Mouse (Mus musculus) MEL (cell line): Measurements from ENCODE around the gene Mrtfb. TPM values are rescaled to one million over a fixed set of nuclear protein-coding genes. Genes with fewer than 3 reads are reported as not detected.
A peak's percentile ranks its signal among the peaks of the same experiment; 100 is the strongest.

Experiments
- DNase-seq: peaks from one replicate; pipeline ENCODE4 v3.0.0; 2011; ENCODE audit warnings: low read depth, low spot score
- H3K27ac ChIP-seq: 2 replicates; pipeline ENCODE4 v1.5.1; 2012; ENCODE audit warnings: low read depth, mild to moderate bottlenecking, control low read depth, low read length, moderate library complexity; ENCODE audit not compliant: control insufficient read depth
- H3K27me3 ChIP-seq, 2 experiments: fragments of 150-350 bp in 1 of 2; sonication (generic) in 1 of 2; 2 replicates each; pipeline ENCODE4 v1.6.1; 2012; ENCODE audit warnings: low read length in 2 of 2, mild to moderate bottlenecking in 2 of 2, improper control_type of control experiment in 1 of 2, moderate library complexity in 1 of 2; ENCODE audit not compliant: insufficient read depth in 2 of 2, control insufficient read depth in 1 of 2
- H3K36me3 ChIP-seq, 2 experiments: 2 replicates each; pipeline ENCODE4 v1.6.1; 2012 to 2014; ENCODE audit warnings: low read length in 2 of 2, improper control_type of control experiment in 1 of 2, inconsistent platforms in 1 of 2, mild to moderate bottlenecking in 1 of 2; ENCODE audit not compliant: insufficient read depth in 2 of 2, control insufficient read depth in 1 of 2
- H3K4me1 ChIP-seq, 2 experiments: fragments of 150-350 bp in 1 of 2; sonication (generic) in 1 of 2; 2 replicates each; pipeline ENCODE4 v1.6.1; 2012; ENCODE audit warnings: low read length in 2 of 2, improper control_type of control experiment in 1 of 2, mild to moderate bottlenecking in 1 of 2; ENCODE audit not compliant: insufficient read depth in 2 of 2, control insufficient read depth in 1 of 2
- H3K4me3 ChIP-seq, 2 experiments: fragments of 150-350 bp in 1 of 2; sonication (generic) in 1 of 2; 2 replicates each; pipeline ENCODE4 v1.5.1; 2012; ENCODE audit warnings: low read depth in 2 of 2, low read length in 2 of 2, mild to moderate bottlenecking in 2 of 2, moderate library complexity in 2 of 2, control low read depth in 1 of 2, improper control_type of control experiment in 1 of 2; ENCODE audit not compliant: control insufficient read depth in 1 of 2, insufficient read depth in 1 of 2
- H3K79me2 ChIP-seq: 2 replicates; pipeline ENCODE4 v1.6.1; 2012; ENCODE audit warnings: mild to moderate bottlenecking, low read length, moderate library complexity; ENCODE audit not compliant: control insufficient read depth, poor library complexity, insufficient read depth
- H3K9ac ChIP-seq: 2 replicates; pipeline ENCODE4 v1.6.1; 2012; ENCODE audit warnings: low read depth, mild to moderate bottlenecking, control low read depth, low read length, moderate library complexity; ENCODE audit not compliant: control insufficient read depth, poor library complexity, severe bottlenecking
- H3K9me3 ChIP-seq: fragments of 150-350 bp; sonication (generic); replicated peaks from 2 replicates; pipeline ENCODE4 v1.6.1; 2012; ENCODE audit warnings: mild to moderate bottlenecking, low read length, improper control_type of control experiment, moderate library complexity; ENCODE audit not compliant: insufficient read depth
- BHLHE40 ChIP-seq: IDR thresholded peaks from 2 replicates; pipeline ENCODE4 v1.6.1; 2012; ENCODE audit warnings: low read depth, mild to moderate bottlenecking, inconsistent platforms, low read length, improper control_type of control experiment, borderline replicate concordance
- CHD1 ChIP-seq: IDR thresholded peaks from 2 replicates; pipeline ENCODE4 v1.6.1; 2012; ENCODE audit warnings: low read depth, mild to moderate bottlenecking, inconsistent platforms, low read length, improper control_type of control experiment
- CHD2 ChIP-seq: IDR thresholded peaks from 2 replicates; pipeline ENCODE4 v1.6.1; 2011; ENCODE audit warnings: low read length, improper control_type of control experiment
- CTCF ChIP-seq, 3 experiments: IDR thresholded peaks in 2 of 3; conservative IDR thresholded peaks in 1 of 3; 2 replicates each; pipeline ENCODE4 v1.5.1; 2011 to 2012; ENCODE audit warnings: low read length in 3 of 3, low read depth in 2 of 3, mild to moderate bottlenecking in 2 of 3, improper control_type of control experiment in 1 of 3, inconsistent platforms in 1 of 3, mixed read lengths in 1 of 3, moderate library complexity in 1 of 3; ENCODE audit not compliant: control insufficient read depth in 1 of 3, insufficient read depth in 1 of 3, poor library complexity in 1 of 3, severe bottlenecking in 1 of 3
- E2F4 ChIP-seq: IDR thresholded peaks from 2 replicates; pipeline ENCODE4 v1.6.1; 2011; ENCODE audit warnings: low read depth, low read length, improper control_type of control experiment, borderline replicate concordance
- ELF1 ChIP-seq: IDR thresholded peaks from 2 replicates; pipeline ENCODE4 v1.6.1; 2014; ENCODE audit warnings: low read depth, mild to moderate bottlenecking, inconsistent platforms, low read length, improper control_type of control experiment, moderate library complexity
- HCFC1 ChIP-seq: IDR thresholded peaks from 2 replicates; pipeline ENCODE4 v1.6.1; 2012; ENCODE audit warnings: low read depth, mild to moderate bottlenecking, inconsistent platforms, low read length, improper control_type of control experiment, moderate library complexity
- JUND ChIP-seq: IDR thresholded peaks from 2 replicates; pipeline ENCODE4 v1.6.1; 2011; ENCODE audit warnings: low read depth, mild to moderate bottlenecking, improper control_type of control experiment, low read length
- MAFK ChIP-seq: IDR thresholded peaks from 2 replicates; pipeline ENCODE4 v1.6.1; 2011; ENCODE audit warnings: low read depth, mild to moderate bottlenecking, low read length, improper control_type of control experiment, borderline replicate concordance
- MAX ChIP-seq: IDR thresholded peaks from 2 replicates; pipeline ENCODE4 v1.6.1; 2011; ENCODE audit warnings: low read length, improper control_type of control experiment
- MAZ ChIP-seq: IDR thresholded peaks from 2 replicates; pipeline ENCODE4 v1.6.1; 2012; ENCODE audit warnings: low read depth, mild to moderate bottlenecking, inconsistent platforms, low read length, improper control_type of control experiment
- MEF2A ChIP-seq: IDR thresholded peaks from 2 replicates; pipeline ENCODE4 v1.6.1; 2014; ENCODE audit warnings: low read depth, mild to moderate bottlenecking, inconsistent platforms, low read length, improper control_type of control experiment; ENCODE audit not compliant: poor library complexity, insufficient replicate concordance, severe bottlenecking; ENCODE audit errors: extremely low read depth
- MXI1 ChIP-seq: IDR thresholded peaks from 2 replicates; pipeline ENCODE4 v1.6.1; 2011; ENCODE audit warnings: mild to moderate bottlenecking, low read depth, low read length, improper control_type of control experiment
- MYB ChIP-seq: IDR thresholded peaks from 2 replicates; pipeline ENCODE4 v1.6.1; 2011; ENCODE audit warnings: mild to moderate bottlenecking, low read depth, low read length, improper control_type of control experiment
- NELFE ChIP-seq: IDR thresholded peaks from 2 replicates; pipeline ENCODE4 v1.6.1; 2011; ENCODE audit warnings: low read depth, low read length, improper control_type of control experiment
- POLR2AphosphoS2 ChIP-seq: IDR thresholded peaks from 2 replicates; pipeline ENCODE4 v1.6.1; 2011; ENCODE audit warnings: low read length, improper control_type of control experiment
- POLR2AphosphoS5 ChIP-seq: IDR thresholded peaks from 2 replicates; pipeline ENCODE4 v1.6.1; 2012; ENCODE audit warnings: low read depth, borderline replicate concordance, mild to moderate bottlenecking, inconsistent platforms, low read length, moderate library complexity, mixed read lengths
- SIN3A ChIP-seq: IDR thresholded peaks from 2 replicates; pipeline ENCODE4 v1.6.1; 2012; ENCODE audit warnings: low read length, improper control_type of control experiment, inconsistent platforms
- SMC3 ChIP-seq: IDR thresholded peaks from 2 replicates; pipeline ENCODE4 v1.6.1; 2011; ENCODE audit warnings: low read depth, low read length, improper control_type of control experiment
- USF1 ChIP-seq: IDR thresholded peaks from 2 replicates; pipeline ENCODE4 v1.6.1; 2014; ENCODE audit warnings: low read depth, mild to moderate bottlenecking, inconsistent platforms, low read length, improper control_type of control experiment, moderate library complexity
- ZKSCAN1 ChIP-seq: IDR thresholded peaks from 2 replicates; pipeline ENCODE4 v1.6.1; 2012; ENCODE audit warnings: low read depth, mild to moderate bottlenecking, inconsistent platforms, low read length, improper control_type of control experiment, moderate library complexity
- ZNF384 ChIP-seq: IDR thresholded peaks from 2 replicates; pipeline ENCODE4 v1.6.1; 2012; ENCODE audit warnings: low read depth, mild to moderate bottlenecking, inconsistent platforms, low read length, improper control_type of control experiment
- polyA plus RNA-seq, 2 experiments: library from polyadenylated mRNA; stranded (reverse) in 1 of 2; unstranded in 1 of 2; fragments of >175 nt in 1 of 2; fragments of >200 nt in 1 of 2; gene quantifications; 2 replicates each; pipeline versions ENCODE4 v1.2.1 to v1.2.4; 2012; ENCODE audit warnings: low replicate concordance in 2 of 2, low read depth in 1 of 2; ENCODE audit not compliant: insufficient read length in 2 of 2, insufficient read depth in 1 of 2, missing spikeins in 1 of 2
- total RNA-seq: library from RNA; depleted of rRNA; stranded (reverse); fragments of 300-350 nt; gene quantifications from 2 replicates; pipeline ENCODE4 v1.2.3, GENCODE M21; 2012

The Mrtfb gene
- total and polyA plus RNA-seq, 3 experiments, result 2.7 to 6.6 TPM; not detected in 1

DNA sequence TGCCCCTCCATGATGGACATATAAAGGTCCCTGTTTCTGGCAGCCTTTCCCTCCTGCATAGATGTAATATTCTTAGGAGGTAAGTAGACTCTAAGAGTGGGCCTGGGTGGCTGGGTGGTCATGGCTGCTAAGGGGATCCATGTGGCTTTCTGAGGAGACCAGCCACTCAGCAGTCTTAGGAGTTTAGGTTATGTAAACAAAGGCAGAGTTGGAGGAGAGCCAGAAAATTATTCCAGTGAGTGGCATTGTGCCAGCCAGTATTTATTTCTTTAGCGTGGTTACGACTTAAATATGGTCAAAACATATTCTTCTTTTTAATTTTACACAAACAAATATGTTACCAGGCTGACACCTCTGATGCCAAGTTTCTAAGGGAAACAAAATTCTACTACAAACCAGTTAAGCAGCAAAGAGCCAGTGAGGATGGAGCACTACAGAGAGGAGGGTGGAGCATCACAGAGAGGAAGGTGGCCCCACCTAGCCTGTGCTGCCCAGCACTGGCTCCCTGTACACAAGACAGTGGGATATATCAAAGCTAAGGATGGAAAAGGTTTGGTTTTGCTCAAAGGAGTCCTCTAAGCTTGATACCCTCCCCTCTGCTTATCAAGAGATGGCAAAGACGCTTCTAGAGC lies 204.6 kb downstream of the Mrtfb start:
- Histone ChIP-seq H3K27ac (no peak overlapping the region), H3K27me3 (no peaks in the 10 kb centered on the region; a peak in 1 of 4 replicates), H3K9me3 (no peaks in the 10 kb centered on the region), H3K9ac (no peak overlapping the region), H3K36me3 (no peaks in the 10 kb centered on the region), H3K4me3 (no peak overlapping the region), H3K79me2 (no peaks in the 10 kb centered on the region), H3K4me1 (no peaks in the 10 kb centered on the region)
- no peak for DNase-seq
- TF ChIP-seq MXI1, result no peak
- no peak for TF ChIP-seq MAX
- no peak for TF ChIP-seq ZKSCAN1
- no peak for TF ChIP-seq NELFE
- TF ChIP-seq ELF1, result no peak
- no peak for TF ChIP-seq ZNF384
- no peak for TF ChIP-seq E2F4
- no peak for TF ChIP-seq POLR2AphosphoS5
- TF ChIP-seq MAFK, result no peak
- TF ChIP-seq JUND, result no peak
- no peak for TF ChIP-seq BHLHE40
- no peak for TF ChIP-seq MEF2A
- no peak for TF ChIP-seq SMC3
- no peak for TF ChIP-seq CHD1
- TF ChIP-seq, all 39 proteins: peak for 0

DNA sequence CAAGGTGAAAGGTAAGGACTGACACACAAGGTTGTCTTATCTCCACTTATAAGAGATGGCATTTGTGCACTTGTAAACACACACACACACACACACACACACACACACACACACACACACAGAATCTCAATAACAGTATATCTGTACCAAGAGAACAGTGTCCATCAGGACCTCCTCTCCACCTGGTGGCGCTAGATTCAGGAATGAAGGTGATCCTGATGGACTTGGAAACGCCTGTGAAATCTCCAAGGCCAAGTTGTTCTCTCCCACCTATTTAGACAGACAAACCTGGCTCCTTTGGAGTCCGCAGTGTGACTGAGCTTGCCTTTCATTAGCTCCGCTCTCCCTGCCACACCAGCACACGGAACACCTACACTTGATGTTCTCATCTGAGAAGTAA lies 208.4 kb downstream of the Mrtfb start:
- no peaks in the 10 kb centered on the region for H3K79me2 ChIP-seq
- no peaks in the 10 kb centered on the region; a peak in 1 of 4 replicates for H3K27me3 ChIP-seq
- no peaks in the 10 kb centered on the region for H3K9me3 ChIP-seq
- peak; percentile 21 to 51 (median 25); a peak in 4 of 6 replicates for TF ChIP-seq CTCF (IDR thresholded peaks at IDR 0.05 in 2 of 3, conservative IDR thresholded peaks at IDR 0.05 in 1 of 3; ENCODE audit: control insufficient read depth in 1 of 3, insufficient read depth in 1 of 3, low read depth in 2 of 3, low read length in 3 of 3, poor library complexity in 1 of 3, severe bottlenecking in 1 of 3)
- no peak for TF ChIP-seq USF1
- no peak for TF ChIP-seq CHD1
- TF ChIP-seq SMC3, result peak; percentile 37
- TF ChIP-seq MXI1, result no peak
- no peak for TF ChIP-seq MYB
- TF ChIP-seq SIN3A, result no peak
- no peak for TF ChIP-seq CHD2
- no peak for TF ChIP-seq POLR2AphosphoS2
- no peak for TF ChIP-seq MAZ
- TF ChIP-seq E2F4, result no peak
- TF ChIP-seq HCFC1, result no peak
- peak; percentile 23 for DNase-seq
- H3K9ac ChIP-seq, result no peak overlapping the region
- no peaks in the 10 kb centered on the region for H3K36me3 ChIP-seq
- H3K4me3 ChIP-seq, result no peak overlapping the region
- no peak overlapping the region for H3K27ac ChIP-seq
- no peaks in the 10 kb centered on the region for H3K4me1 ChIP-seq
